Mouse (Mus musculus): ENCODE results near the gene Amot. TPM values are rescaled to one million over a fixed set of nuclear protein-coding genes. Genes with fewer than 3 reads are reported as not detected.
A peak's percentile ranks its signal among the peaks of the same experiment; 100 is the strongest.

Amot gene
- total RNA-seq (2021): 100 to 1,000 TPM; 163 to 171 TPM
- long read RNA-seq, experiment 1, partial matches to known transcripts: 0 of 16 reads
- long read RNA-seq, experiment 1, other reads (novel, unspliced or antisense): 16 of 16 reads
- long read RNA-seq, experiment 2, partial matches to known transcripts: 15 of 16 reads
- long read RNA-seq, experiment 2, other reads (novel, unspliced or antisense): 1 of 16 reads

GRCm38 (mm10) chrX:145504717-145505415 lies at the start of gene Amot:
Amot (minus strand) TSS chrX:145505181.
- DNase-seq (ENCODE audit: low spot score in 2 of 2): peak; percentile 63 to 79

DNA sequence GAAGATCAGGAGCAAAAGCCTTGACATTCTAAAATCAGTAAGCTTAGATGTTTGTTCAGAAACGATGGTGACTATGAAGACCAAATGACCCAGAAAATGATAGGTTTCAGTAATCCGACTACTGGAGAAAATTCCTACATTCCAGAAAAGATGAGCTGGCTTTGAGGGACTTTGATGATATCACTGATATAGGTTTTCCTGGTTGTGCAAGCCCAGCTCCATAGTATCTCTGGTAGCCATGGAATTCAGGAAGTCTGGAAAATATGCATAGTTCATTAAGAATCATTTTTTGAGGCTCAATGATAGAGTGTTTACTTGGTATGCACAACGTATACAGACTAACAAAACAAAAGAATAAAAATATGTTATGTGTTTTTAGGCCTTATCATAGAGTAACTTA lies 40.1 kb upstream of the Amot start:
- no peak for DNase-seq (ENCODE audit: low spot score in 2 of 2)

GRCm38 (mm10) chrX:145543602-145544490 lies 38.9 kb upstream of the Amot start:
- no peak for DNase-seq (ENCODE audit: low spot score in 2 of 2)

DNA sequence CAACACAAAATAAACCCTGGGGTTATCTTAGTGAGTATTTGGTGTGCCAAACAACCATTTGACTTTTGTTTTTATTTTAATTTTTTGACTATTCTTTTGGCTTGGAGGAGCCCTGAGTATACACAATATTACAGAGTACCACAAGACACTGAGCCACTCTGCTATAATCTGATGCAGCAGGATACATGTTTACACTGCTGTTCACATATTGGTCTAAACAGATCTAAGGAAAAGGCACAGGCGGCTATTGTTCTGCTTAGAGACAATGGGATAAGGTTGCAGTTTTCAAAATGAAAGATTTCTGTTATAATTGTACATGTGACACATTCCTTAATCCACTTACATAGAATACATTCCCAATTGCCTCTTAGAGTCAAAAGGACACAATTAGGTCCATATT lies 36.1 kb upstream of the Amot start:
- no peak for DNase-seq (ENCODE audit: low spot score in 2 of 2)

GRCm38 (mm10) chrX:145540321-145540720 lies 35.3 kb upstream of the Amot start:
- no peak for DNase-seq (ENCODE audit: low spot score in 2 of 2)

DNA sequence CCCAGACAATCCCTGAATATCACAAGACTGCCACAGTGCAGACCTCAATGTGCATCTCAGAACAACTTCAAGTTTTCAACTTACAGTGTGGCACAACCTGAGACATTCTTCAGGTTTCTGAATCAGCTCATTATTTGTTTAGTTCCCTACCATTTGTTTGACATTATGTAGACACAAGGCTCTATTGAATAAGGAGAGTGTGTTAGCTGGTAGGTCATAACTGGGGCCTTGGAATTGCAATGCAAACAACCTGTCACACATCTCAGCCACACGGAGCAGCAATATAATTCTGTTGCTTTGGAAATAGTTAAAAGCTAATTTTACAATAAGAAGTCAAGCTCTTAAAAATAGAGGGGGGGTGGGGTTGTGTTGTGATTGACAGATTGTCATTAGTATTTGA lies 24.6 kb upstream of the Amot start:
- DNase-seq (ENCODE audit: low spot score in 2 of 2): no peak

DNA sequence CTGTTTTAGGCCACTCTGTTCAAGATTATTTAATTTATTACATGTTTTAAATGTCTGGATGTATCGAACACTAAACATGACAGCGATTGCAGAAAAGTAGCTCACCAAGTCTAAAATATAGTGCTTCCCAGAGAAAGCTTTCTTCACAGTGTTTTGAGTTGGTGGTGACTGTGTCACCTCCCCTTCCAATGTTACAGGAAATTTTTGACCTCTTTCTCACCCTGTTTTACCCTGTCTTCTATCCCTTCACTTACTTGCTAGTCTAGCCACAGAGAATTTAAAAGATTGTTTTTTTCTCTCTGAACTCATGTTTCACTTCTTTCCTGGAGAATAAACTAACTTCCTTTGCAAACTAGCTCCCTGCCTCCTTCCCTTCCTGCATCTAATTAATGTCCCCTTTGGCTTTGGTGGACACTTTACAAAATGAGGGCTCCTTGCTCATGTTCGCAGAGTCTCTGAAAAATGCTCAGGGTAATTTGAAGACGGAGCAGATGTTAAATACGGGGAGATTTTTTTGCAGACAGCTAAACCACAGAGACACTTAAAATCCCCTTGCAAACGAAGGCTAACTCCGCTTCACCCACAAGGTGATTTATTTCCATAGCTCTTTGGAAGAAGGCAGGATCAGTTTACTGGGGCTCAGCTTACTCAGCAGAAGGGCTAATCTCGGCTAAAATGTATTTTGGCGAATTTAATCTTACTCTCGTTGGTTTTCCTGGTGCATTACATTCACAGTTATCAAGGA lies 11.5 kb upstream of the Amot start:
- DNase-seq (ENCODE audit: low spot score in 2 of 2): no peak

- DNase-seq (ENCODE audit: low spot score in 2 of 2): no peak
These were observed 10.6 kb upstream of the Amot start for GRCm38 (mm10) chrX:145515498-145516158.

GRCm38 (mm10) chrX:145510675-145511074 lies 5.7 kb upstream of the Amot start:
- DNase-seq (ENCODE audit: low spot score in 2 of 2): no peak

GRCm38 (mm10) chrX:145505457-145506201 lies 648 bp upstream of the Amot start:
- DNase-seq (ENCODE audit: low spot score in 2 of 2): peak; percentile 24 to 64

GRCm38 (mm10) chrX:145501666-145502355 lies 3.2 kb downstream of the Amot start:
- DNase-seq (ENCODE audit: low spot score in 2 of 2): no peak

DNA sequence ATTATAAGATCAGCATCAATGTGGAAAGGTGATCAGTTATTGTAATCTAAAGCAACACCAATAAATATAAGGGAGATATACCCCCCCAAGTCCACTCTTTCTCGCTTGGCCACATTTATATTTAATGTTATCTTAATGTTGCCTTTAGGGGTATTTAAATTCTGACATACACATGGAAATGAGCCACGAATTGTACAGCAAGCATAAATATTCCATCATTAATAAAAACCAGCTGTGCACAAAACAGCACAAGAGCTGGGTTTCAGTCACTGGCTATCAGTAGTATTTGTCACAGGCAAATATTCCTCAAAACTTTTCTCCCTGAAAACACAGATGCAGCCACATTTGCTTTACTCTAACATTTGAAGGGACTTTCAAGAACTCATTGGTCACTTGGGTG lies 5.9 kb downstream of the Amot start:
- no peak for DNase-seq (ENCODE audit: low spot score in 2 of 2)

- no peak for DNase-seq (ENCODE audit: low spot score in 2 of 2)
These were observed 6.3 kb downstream of the Amot start for GRCm38 (mm10) chrX:145498691-145499090.

GRCm38 (mm10) chrX:145497486-145497885 lies 7.5 kb downstream of the Amot start:
- no peak for DNase-seq (ENCODE audit: low spot score in 2 of 2)

DNA sequence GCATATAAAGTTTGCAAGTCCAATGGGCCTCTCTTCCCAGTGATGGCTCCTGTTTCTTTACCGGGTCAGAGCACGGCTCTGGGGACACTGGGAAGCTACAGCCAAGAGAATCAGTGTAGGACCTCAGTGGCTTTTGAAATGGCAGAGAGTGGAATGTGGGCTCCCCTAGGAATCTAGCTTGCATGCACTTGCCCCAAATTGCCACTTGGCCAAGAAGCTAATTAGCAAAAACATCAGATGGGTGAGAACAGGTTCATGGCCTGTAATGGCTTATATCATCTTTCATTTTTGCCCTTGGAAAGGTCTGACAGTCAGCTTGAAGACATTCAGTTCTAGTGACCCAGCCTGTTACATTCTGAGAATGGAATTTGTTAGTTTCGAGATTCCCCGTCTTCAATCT lies 9.6 kb downstream of the Amot start:
- DNase-seq (ENCODE audit: low spot score in 2 of 2): no peak

DNA sequence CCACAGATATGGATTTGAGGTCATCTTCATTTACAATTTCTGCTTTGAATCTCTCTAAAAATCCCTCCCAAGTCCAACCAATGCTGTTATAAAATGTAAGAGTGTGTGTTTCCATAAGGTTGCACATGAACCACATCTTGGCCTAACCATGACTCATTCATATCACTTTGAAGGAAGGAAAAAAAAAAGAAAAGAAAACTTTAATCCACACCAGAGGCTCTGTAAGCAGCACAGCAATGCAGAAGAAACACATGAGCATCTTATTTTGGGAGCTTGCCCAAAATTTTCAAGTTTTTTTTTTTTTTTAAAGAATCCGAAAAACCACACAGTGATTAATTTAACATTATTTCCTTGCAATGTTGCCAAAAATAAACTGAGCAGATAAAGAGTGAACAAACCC lies 14.2 kb downstream of the Amot start:
- no peak for DNase-seq (ENCODE audit: low spot score in 2 of 2)

- no peak for DNase-seq (ENCODE audit: low spot score in 2 of 2)
These were observed 14.6 kb downstream of the Amot start for GRCm38 (mm10) chrX:145490417-145490816.

DNA sequence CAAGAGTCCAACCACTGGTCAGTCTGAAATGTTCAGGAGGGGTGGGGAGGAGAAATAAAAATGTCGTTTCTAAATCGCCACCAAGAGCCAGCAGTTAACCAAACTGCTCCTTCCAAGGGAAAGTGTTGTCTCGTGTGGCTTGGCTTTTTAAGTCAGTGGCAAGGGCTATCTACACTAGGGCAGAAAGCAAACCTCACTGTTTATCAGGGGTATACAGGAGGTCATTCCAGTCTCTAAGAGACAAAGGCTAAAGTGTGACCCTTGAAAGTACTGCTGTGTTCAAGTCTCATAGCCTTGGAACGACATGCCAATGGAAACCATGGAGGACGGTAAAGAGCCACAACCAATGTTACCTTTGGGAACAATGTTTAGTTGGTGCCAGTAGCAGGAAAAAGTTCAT lies 15.0 kb downstream of the Amot start:
- DNase-seq (ENCODE audit: low spot score in 2 of 2): no peak

DNA sequence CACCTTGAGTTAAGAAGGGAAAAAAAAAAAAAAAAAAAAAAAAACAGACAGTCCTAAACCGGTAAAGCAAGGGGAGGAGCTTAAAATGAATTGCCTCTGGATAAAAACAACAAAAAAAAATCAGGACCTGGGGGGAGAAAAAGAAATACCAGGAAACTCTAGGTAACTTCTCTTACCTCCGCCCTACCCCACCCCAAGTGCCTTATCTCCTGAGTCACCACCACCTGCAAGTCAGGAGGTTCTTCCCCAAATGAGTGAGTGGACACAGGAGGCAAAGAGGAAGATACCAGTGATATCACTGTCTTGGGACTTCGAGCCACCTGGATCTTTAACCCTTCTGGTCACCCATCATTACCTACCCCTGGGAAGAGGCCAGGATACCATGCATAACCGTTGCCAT lies 19.5 kb downstream of the Amot start:
- no peak for DNase-seq (ENCODE audit: low spot score in 2 of 2)
